Mouse (Mus musculus) large intestine, adult 2 months (tissue): ENCODE measurements at regions not wholly inside any gene's neighbourhood (a gene's known extent, or its start where the extent isn't known, plus 50 kb on each side); places are given as distances from the start of the nearest gene placed in this dataset.
"Not testable (repeated sequence)": the region's sequence is repeated elsewhere in the genome, so short reads cannot be mapped to it uniquely, and the experiment has no call there.

Experiments
- DNase-seq: peaks from one replicate; pipeline ENCODE4 v3.0.0-alpha.2; 2012; ENCODE audit warnings: low read depth, low spot score
- WGBS: fragments of 180-500 bp; shearing (Covaris S2); methylation state at CpG from one replicate; pipeline ENCODE4 v1.1.7; 2018; 5-methylcytosine and 5-hydroxymethylcytosine counted together

GRCm38 (mm10) chr3:8310379-8311128 lies 1299.3 kb downstream of the Zfp704 start:
- WGBS = 77% methylated on average over 4 of the region's 4 CpGs
- no peak for DNase-seq

- DNase-seq = no peak
- 55% methylated on average over 3 of the region's 3 CpGs for WGBS
Measured at GRCm38 (mm10) chr3:8307296-8307695, 1302.6 kb downstream of the Zfp704 start.

GRCm38 (mm10) chr3:8304784-8305183 lies 1305.1 kb downstream of the Zfp704 start:
- DNase-seq = no peak

- WGBS = 48% methylated on average over 1 of the region's 1 CpGs
- no peak for DNase-seq
Measured at GRCm38 (mm10) chr3:8293036-8293435, 1316.8 kb downstream of the Zfp704 start.

GRCm38 (mm10) chr3:8289558-8289957 lies 1320.3 kb downstream of the Zfp704 start:
- 88% methylated on average over 2 of the region's 2 CpGs for WGBS
- no peak for DNase-seq

GRCm38 (mm10) chr3:8288437-8288836 lies 1321.4 kb downstream of the Zfp704 start:
- peak; percentile 31 for DNase-seq
- WGBS = 23% methylated on average over 1 of the region's 1 CpGs

- 65% methylated on average over 14 of the region's 14 CpGs for WGBS
Measured at GRCm38 (mm10) chr3:8284655-8285428, 1325.0 kb downstream of the Zfp704 start.

GRCm38 (mm10) chr3:8282411-8282810 lies 1327.5 kb downstream of the Zfp704 start:
- 81% methylated on average over 2 of the region's 2 CpGs for WGBS
- no peak for DNase-seq

More at GRCm38 (mm10) chr3:8284655-8285428, 1325.0 kb downstream of the Zfp704 start:
- no peak for DNase-seq

GRCm38 (mm10) chr3:8276661-8277060 lies 1333.2 kb downstream of the Zfp704 start:
- WGBS = 32% methylated on average over 1 of the region's 1 CpGs

GRCm38 (mm10) chr3:8270935-8271298 lies 1339.0 kb downstream of the Zfp704 start:
- no peak for DNase-seq
- 45% methylated on average over 3 of the region's 3 CpGs for WGBS

More at GRCm38 (mm10) chr3:8276661-8277060, 1333.2 kb downstream of the Zfp704 start:
- DNase-seq = no peak

GRCm38 (mm10) chr3:8270009-8270934 lies 1339.6 kb downstream of the Zfp704 start:
- WGBS = 71% methylated on average over 1 of the region's 1 CpGs
- DNase-seq = no peak

- peak; percentile 37 for DNase-seq
- WGBS = 24% methylated on average over 3 of the region's 3 CpGs
Measured at GRCm38 (mm10) chr3:8265783-8266182, 1344.1 kb downstream of the Zfp704 start.

- WGBS = 9% methylated on average over 4 of the region's 4 CpGs
Measured at GRCm38 (mm10) chr3:8264366-8265033, 1345.4 kb downstream of the Zfp704 start.

GRCm38 (mm10) chr3:8257293-8257692 lies 1352.6 kb downstream of the Zfp704 start:
- no peak for DNase-seq

More at GRCm38 (mm10) chr3:8264366-8265033, 1345.4 kb downstream of the Zfp704 start:
- DNase-seq = no peak

- 45% methylated on average over 2 of the region's 2 CpGs for WGBS
Measured at GRCm38 (mm10) chr3:8252311-8252710, 1357.6 kb downstream of the Zfp704 start.

GRCm38 (mm10) chr3:8248911-8249310 lies 1361.0 kb downstream of the Zfp704 start:
- WGBS = 63% methylated on average over 1 of the region's 1 CpGs
- DNase-seq = no peak

More at GRCm38 (mm10) chr3:8252311-8252710, 1357.6 kb downstream of the Zfp704 start:
- no peak for DNase-seq

GRCm38 (mm10) chr3:8245822-8246221 lies 1364.1 kb downstream of the Zfp704 start:
- not testable (repeated sequence) for DNase-seq
- 18% methylated on average over 1 of the region's 1 CpGs for WGBS

GRCm38 (mm10) chr3:8245195-8245789 lies 1364.6 kb downstream of the Zfp704 start:
- peak; percentile 57 for DNase-seq
- WGBS = 69% methylated on average over 2 of the region's 2 CpGs
